Mouse (Mus musculus) spleen, adult 12 weeks (tissue): ENCODE data around the gene Apbb2.

ENCODE experiments used
- DNase-seq: peaks from one replicate; pipeline ENCODE4 v3.0.0; 2022; ENCODE audit warnings: low spot score

Gene Apbb2

DNA sequence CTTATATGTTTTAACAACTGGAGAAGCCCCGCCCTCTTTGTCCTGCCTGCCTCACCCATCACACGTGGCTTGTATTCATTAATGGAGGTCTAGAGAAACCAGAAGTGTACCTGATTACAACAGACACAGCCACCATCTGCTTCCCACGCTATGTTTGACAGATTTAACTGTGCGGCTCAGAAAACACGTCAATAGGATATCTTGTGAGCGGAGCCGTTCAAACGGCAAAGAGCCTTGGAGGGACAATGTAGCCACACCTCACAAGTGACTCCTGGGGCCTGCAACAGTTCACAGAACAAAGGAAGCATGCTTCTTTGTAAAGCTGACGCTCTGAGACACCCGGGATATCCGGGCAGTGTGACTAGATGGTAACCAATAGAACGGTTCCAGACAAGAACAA, 145.0 kb downstream of the Apbb2 start:
- DNase-seq, result no peak

DNA sequence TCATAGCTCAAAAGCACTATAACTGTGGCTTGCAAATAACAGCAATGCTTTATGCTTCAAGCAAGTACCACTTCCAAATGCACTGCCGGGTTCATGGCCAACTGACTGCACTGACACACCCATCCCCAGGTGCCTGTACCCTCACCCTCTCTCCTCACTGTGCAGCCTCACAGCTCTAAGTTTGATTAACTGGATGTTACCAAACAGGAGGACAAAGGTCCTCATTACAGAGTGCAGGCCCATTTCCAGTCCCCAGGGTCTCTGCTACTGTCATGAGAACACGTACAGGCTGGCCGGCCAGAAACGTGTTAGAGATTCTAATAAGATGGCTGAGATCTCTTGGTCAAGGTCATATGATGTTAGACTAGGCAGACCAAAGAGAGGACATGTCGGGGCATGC, 147.7 kb downstream of the Apbb2 start:
- DNase-seq, result no peak

DNA sequence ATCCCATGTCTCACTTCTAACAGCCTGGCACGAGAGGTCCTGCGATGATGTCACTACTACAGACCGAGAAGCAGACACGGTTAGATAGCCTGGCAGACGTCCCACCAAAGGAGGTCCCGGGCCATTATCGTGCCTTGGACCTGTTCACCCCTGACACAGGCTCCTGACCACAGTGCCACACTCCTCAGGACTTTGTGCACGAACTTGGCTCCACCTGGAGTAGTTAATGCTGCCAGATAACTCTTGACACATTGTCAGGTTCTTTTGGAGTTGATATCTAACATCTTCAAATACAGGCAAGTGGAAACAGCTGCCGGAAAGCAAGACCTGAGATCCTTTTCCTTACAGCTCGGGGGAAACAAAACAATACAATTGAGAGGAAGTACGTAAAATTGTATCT, 148.9 kb downstream of the Apbb2 start:
- DNase-seq, result no peak

DNA sequence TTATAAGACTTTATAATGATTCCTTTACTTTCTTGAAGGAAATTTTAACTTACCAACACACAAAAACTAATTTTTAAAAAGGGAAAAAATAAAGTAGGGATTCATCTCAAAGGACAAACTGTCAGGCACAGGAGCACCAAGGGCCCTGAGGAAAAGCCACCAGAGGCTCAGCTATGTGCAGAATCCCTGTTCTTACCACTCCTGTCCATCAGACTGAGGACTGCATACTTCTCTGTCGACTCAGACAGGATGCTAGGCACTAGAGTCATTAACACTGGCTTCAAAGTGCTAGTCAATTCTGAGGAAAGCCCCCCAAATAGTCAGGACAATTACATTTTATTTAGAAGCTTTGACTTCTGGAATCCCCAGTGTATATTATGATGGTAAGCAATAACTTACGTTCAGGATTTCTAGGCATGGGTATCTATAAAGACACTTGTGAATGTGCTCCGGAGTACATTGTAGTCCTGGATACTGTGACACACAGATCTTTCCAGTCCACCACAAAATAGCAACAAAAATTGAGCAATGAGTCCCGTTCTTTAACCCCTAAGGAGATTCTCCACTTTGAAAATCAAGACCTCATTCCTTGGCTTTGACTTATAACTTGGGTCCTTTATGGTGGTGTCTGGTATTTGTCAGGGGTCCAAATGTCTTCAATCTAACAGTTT, 150.1 kb downstream of the Apbb2 start:
- no peak for DNase-seq

DNA sequence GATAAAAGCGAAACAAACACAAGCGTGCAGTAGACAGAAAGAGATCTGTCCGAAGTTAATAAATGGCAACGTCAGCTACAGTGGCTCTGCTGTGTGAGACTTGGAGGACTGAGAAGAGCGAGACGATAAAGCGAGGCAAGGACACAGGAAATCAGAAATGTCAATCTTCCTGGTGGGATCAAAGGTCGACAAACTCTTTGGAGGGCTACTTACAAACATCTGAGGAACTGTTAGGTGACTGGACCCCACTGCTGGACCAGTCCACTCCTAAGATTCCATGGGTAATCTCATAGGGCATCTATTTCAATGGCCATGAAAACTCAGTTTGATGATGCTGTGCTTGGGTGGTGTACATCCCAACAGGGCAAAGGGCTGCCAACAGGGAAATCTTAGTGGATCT, 155.9 kb downstream of the Apbb2 start:
- no peak for DNase-seq

DNA sequence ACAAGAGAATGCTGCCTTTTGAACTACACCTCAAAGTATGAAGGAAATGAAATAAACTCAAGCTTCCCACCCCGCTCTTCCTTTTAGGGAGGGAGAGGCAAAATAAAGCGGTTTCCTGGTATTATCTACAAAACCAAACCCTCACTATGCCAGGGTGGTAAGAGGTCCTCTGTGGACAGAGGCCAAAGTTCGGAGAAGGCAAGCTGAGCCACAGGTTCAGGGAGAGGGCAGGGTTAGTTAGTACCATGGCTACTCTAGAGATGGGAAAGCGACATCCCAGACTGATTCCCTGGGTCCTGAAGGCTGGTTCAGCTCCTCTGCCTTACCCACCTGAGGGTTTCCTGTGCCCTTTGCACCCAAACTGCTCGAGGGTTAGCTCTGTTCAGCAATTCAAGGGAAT, 159.7 kb downstream of the Apbb2 start:
- DNase-seq, result no peak

DNA sequence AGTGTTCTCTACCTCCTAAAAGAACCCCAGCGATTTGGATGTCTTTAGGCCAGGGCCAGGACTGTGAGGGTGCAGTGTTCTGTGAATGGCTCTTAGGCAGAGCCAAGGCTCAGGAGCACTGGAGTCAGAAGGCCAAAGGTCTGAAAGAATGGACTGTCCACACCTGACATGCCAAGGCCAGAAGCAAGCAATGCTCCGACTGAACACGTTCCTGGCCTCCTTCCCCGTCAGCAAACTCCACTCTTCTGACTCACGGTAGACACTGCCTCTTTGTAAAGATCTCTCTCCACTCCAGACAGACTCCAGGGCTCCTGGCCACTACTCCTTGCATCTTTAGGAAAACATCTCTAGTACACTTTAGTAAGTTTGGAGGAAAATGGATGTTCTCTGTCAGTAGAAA, 163.3 kb downstream of the Apbb2 start:
- DNase-seq, result no peak

DNA sequence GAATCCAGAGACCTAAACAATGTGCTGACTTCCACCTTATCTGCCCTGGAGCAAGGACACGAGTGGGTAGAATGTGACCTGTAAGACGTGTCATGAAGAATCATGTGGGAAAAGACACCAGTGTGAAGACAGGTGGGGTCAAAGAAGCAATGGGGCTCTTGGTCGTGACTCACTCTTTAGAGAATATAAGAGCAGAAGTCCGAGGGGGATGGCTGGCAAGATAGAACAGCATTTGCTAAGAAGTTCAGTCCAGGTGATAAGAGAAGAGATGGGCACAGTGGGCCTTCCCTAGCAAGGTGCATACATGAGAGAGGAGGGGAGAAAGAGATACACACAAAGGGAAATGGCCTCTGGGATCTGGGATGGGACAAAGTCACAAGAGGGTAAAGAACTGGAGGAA, 163.8 kb downstream of the Apbb2 start:
- no peak for DNase-seq

DNA sequence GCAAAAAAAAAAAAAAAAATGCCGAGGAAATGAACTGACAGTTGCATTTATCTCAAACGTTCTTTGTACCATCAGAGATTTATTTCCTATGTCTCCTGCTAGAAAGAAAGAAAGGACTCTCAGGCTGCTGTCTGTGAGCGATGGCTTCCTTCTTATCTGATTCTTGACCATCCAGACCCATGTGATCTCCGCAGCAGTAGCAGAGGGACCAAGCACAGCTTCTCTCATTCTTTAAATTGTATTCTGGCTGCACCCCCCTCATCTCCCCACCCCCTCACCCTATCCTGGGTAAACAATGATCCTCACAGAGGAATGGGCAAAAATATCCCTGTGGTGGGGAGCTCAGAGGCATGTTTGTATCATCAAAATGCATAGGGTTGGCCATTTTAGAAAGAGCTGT, 165.5 kb downstream of the Apbb2 start:
- no peak for DNase-seq

DNA sequence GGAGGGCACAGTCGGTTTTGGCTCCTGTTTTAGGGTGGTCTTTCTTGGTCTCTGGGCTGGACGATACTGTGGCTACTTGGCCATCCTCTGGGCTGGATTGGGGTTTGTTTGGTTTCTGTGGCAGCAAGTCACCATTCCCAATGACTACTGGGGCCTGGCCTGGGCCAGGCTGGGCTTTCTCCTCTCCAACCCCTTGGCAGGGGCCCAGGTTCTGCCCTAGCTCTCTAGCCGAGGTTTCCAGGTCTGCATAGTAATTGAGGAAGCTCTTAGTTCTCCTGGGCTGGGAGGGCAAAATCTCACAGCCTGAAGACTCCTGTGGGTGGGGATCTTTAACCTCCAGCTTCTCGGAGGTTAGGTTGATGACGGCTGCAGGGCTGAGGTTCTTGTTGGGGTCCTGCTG, 167.0 kb downstream of the Apbb2 start:
- DNase-seq, result no peak

DNA sequence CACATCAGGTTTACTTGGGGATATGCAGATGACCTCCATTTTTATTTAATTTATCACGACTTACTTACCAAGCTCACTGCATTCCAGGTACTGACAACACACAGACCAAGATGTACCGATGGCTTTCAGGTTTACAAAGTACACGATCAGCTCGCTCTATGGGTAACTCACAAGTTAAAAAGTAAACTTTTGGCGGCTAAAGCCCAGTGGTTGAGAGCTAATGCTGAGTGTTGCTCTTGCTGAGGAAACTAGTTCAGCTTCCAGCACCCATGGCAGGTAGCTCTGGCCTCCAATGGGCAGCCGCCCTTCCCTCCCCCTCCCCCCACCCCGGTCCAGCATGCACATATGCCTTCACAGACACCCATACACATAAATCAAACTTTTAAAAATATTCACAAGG, 173.1 kb downstream of the Apbb2 start:
- DNase-seq, result no peak

DNA sequence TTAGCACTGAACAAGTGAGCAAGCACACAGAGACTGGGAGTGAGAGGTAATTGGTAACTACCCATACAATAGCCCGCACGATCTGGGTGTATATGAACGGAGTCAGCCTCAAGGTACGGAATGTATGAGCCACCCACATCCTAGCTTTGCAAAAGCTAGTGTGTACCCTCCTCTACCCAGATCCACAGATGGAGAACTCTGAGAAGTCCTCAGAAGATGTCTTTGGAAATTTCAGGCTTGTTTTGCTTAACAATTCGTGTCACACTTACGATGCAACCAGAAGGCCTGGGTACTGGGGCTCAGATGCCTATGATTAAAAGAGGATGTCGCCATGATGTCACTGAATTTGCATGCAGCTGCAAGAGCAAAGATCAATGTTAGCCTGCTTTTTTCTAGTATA, 176.3 kb downstream of the Apbb2 start:
- no peak for DNase-seq

DNA sequence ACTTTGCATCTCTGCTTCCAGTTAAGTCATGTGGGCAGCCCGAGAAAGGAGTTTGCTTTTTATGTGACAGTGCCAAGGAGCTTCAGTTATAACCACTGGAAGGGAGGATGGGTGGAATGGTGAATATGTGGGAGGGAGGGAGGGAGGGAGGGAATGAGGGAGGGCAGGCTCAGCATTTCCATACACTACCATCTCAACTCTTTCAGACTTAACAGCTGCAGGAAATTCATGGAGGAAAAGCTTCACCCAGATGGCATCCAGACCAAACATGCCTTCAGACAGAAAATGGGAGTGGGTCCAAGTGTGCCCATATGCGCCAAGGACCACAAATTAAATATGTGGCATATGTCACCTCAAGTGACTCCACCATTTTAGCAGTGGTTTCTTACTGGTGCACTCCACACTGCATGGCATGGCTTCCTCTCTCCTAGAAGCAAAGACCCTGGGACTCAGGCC, 181.8 kb downstream of the Apbb2 start:
- no peak for DNase-seq

DNA sequence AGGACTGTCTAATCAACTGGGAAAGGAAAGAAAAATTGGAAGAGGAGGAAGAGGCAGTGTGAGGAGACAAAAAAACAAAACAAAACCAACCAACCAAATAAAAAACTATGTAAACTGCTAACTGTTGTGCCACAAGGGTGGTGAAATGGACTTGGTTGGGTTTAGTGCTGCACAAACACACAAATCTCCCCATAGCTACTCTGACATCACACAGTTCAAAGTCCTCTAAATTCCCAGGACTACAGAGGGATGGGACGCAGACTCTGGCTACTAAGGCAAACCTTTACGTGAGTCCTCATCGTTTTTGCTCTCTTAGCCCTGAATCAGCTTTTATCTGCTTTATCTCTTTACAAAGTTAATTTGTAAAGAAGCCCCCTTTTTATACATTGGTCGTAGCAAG, 183.4 kb downstream of the Apbb2 start:
- DNase-seq, result no peak

DNA sequence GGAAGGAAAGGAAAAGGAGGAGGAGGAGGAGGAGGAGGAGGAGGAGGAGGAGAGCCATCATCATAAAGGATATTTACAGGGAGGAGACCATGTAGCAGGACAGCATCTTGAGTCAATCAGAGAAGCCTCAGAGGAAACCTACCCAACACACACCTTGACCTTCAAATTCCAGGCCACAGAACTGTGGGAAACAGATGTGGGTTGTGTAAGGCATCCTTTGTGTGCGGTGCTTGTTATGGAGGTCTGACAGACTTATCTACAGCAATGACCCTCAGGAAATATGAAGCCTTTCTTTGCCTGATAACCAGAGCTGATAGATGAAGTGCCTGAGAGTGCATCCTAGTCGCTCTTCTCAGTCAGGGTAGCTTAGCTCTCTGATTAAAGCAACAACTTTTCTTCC, 189.5 kb downstream of the Apbb2 start:
- DNase-seq, result no peak

DNA sequence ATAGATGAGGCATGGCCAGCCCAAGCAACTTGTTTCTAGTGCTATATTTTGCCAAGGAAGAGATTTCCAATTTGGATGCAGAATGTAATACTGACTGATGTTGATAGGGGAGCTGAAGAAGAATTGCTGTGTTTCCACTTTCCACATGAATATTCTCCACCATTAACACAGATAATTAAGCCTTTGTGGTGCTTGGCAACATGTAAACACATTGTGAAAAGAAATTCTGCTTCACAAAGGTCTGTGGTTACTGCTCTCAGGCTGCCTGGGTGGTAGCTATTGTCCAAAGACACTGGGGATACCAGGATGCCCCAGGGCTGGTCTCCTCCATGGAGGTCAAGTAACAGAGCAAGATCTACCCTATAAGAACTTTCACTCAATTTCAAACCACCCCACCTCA, 190.5 kb downstream of the Apbb2 start:
- no peak for DNase-seq

DNA sequence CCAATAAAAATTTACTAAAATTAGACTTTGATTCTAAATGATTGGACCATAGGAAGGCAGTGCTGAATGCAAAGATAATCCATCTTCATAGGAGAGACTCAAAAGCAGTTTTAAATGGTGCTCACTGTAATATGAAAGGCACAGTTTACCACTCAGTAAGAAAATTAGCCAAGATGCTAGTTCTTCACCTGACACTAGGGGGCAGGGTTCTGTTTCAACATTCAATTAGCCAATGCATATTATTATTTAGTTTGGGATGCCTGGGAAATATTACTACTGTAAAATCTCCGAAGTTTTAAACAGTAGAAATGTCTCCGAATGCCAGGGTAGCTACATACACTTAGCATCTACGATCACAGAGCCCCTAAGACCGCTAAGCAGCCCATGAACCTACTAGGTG, 194.7 kb downstream of the Apbb2 start:
- DNase-seq, result no peak

DNA sequence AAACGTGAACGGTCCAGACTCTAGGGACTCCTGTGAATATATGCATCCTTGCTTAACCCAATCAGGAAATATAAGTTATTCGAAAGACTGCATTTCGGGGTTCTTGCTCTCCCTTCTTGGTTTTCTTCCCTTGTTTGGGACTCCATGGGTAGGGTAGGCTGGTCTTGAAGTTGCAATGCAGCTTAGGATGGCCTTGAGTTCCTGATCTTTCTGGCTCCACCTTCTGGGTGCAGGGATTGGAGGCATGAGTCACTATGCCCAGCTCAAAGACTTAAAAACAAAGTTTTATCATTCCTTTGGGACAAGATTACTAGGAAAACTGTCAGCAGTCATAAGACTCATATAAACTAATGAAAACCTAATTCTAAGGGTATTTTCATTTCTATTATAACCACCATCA, 195.1 kb downstream of the Apbb2 start:
- no peak for DNase-seq

DNA sequence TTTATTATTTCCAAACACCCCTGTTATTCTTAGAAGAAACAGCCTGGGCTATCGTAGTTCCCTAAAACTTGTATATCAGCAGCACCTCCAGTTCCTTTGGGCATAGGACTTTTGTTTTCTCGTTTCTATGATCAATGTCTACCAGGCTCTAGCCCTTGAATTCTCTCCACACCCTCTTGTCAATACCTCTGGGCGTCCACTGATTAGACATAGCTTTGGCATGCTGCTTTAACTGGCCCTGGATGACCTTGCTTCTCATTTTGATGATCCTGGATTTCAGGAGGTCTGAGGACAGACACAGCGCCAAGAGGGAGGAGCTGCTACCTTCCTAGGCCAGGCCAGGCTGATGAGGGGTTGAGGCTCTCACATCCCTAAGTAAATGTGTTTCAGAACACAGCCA, 196.6 kb downstream of the Apbb2 start:
- no peak for DNase-seq

DNA sequence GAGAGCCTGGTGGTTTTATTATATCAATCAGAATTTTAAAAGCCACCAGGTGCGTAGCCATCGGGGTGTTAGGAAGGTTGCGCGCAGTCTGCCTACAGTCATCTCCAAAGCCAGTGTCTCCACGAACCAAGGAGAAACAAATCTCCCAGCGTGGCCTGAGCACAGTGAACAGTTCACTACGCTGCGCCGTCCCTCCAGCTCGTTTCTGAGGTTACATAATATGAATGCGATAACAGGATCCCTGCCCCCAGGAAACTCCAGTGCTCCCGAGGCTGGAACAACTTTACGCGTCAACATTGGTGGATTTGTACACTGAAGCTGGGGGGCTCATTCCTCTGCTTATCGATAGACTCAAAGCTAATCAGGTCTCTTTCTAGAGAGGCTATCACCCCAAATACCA, 197.4 kb downstream of the Apbb2 start:
- DNase-seq, result no peak

DNA sequence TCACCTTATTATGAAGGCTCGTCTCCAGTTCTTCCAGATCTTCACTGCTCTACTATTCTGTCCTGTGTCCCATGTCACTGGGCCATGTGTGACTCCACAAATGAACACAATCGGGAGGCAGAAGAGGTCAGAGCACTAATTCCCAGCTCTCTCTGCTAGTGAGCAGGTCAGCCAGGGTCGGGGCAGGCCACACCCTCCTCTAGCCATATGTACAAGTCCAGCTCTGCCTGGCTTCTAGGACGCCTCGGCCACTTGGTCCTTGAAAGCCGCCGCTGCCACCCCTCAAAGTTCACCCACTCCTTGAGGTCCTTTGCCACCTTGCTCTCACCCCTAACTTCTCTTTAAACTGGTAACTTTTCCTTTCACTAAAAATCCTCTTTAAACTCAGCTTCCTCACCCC, 198.6 kb downstream of the Apbb2 start:
- no peak for DNase-seq

DNA sequence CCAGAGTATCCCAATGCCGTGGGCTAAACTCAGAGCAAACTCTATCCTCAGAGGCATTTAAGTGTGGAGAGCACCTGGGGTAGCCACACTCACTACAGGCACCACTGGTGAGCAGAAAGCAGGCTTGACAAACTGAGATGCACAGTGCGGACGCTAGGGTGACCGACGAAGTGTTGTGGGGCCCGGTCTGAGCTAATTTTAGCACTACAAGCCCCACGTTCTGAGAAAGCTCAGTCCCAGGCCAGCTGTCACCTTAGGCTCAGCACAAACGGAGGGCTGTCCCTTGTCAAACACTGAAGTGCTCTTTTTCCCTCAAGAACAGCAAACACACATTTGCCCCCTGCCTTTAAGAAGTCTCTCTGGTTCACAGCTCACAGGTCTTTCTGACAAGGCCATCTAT, 201.3 kb downstream of the Apbb2 start:
- DNase-seq, result no peak

DNA sequence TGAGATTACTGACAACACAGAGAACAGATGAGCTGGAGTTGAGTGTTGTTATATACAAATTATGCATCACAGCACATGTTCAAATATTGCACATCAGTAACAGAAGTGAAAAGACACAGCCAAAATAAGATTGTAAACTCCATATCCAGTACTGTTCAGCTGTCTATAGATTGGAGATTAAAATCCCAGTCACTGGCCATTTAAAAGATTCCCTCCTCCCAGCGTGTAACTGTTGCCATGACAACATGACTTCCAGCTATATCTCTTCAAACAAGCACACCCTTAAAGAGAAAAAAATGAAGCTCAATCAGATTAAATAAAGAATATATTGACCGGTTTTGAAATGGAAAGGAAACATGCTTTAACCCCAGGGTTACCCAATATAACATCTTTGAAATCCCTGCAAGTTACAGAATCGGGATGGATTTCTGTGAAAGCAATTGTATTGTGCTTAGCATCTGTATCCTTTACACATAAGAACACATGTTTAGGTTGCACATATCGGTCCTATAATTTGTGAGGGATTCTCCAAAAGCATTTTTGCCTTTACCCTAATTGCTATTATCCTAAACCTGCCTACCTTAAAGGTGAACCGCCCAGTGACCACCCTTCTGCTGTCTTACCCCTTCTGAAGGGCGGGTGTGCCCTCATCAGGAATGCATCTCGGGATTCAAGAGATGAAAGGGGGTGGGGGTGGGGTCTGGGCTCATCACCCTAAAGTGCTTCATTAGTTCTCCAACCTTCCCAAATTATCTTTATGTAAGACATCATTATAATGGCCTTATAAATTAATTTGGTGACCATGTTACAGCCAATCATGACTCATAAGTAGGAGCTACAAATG, 202.7 kb downstream of the Apbb2 start:
- DNase-seq, result no peak
